Mouse (Mus musculus) small intestine, adult 2 months (tissue): ENCODE measurements at regions not wholly inside any gene's neighbourhood (a gene's known extent, or its start where the extent isn't known, plus 50 kb on each side); places are given as distances from the start of the nearest gene placed in this dataset.

Experiments
- CTCF ChIP-seq: fragments of 200-500 bp; IDR thresholded peaks from 2 replicates; pipeline ENCODE4 v1.5.1; 2012; ENCODE audit warnings: low read depth, mild to moderate bottlenecking, control low read depth, inconsistent platforms, low read length, moderate library complexity, mixed read lengths; ENCODE audit not compliant: insufficient replicate concordance, insufficient read length; ENCODE audit errors: extremely low read depth
- POLR2A ChIP-seq: fragments of 200-500 bp; IDR thresholded peaks from 2 replicates; pipeline ENCODE4 v1.6.1; 2012; ENCODE audit warnings: low read depth, mild to moderate bottlenecking, control low read depth, inconsistent platforms, low read length, moderate library complexity

DNA sequence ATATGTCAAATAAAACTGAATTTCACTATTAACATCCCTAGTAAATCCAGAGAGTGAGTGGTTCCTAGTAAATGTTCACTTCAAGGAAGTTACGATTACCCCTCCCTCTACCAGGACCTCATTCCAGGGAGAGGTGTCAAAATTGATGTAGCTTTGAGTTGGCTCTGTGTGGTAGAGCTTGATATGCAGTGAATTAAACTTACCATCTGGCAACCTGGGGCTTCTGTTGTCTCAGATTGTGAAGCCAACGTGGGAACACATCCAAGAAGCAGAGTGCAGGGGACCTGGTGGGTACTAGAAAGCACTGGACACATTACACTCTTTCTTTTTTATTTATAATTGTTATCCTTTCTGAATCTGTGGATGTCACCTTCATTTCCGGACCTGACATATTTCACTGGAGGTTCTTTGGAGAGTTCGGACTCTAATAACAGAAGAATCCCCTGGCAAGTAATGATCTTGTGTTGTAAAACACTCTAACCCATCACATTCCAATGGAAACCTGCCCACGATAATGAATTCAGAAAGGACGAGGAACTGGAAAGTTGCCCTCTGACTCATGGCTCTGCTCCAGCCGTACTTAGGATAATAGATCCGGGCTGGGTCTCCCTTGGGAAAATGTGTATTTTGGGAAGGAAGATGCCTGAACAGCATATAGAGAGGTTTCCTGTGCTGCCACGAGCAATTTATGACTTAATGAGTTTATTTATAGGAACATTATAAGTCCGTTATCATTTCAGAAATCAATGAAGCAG is 295.8 kb downstream of the Plk2 start:
- TF ChIP-seq CTCF (no peak), POLR2A (no peak)
